Mouse (Mus musculus) forebrain, embryonic 15.5 days (tissue): Measurements from ENCODE around the gene Dnajb12. TPM values are rescaled to one million over a fixed set of nuclear protein-coding genes. Genes with fewer than 3 reads are reported as not detected.

Experiments
- ATAC-seq: fragments of 200-750 bp; cut with Nextera tagmentation; replicated peaks from 2 replicates; pipeline ENCODE4 v1.8.0; 2017; ENCODE audit warnings: mild to moderate bottlenecking, moderate TSS enrichment, moderate library complexity
- H3K27ac ChIP-seq: fragments of 300-500 bp; sonication (generic); replicated peaks from 2 replicates; pipeline ENCODE4 v1.5.1; 2015; ENCODE audit warnings: mild to moderate bottlenecking, inconsistent platforms
- H3K27me3 ChIP-seq: fragments of 300-500 bp; sonication (generic); 2 replicates; pipeline ENCODE4 v1.6.1; 2015; ENCODE audit warnings: inconsistent platforms
- H3K36me3 ChIP-seq: fragments of 300-500 bp; sonication (generic); 2 replicates; pipeline ENCODE4 v1.6.1; 2015; ENCODE audit warnings: mild to moderate bottlenecking, inconsistent platforms
- H3K4me1 ChIP-seq: fragments of 300-500 bp; sonication (generic); 2 replicates; pipeline ENCODE4 v1.6.1; 2015; ENCODE audit warnings: inconsistent platforms
- H3K4me2 ChIP-seq: fragments of 300-500 bp; sonication (generic); replicated peaks from 2 replicates; pipeline ENCODE4 v1.6.1; 2015; ENCODE audit warnings: mild to moderate bottlenecking, inconsistent platforms
- H3K4me3 ChIP-seq: fragments of 300-500 bp; sonication (generic); 2 replicates; pipeline ENCODE4 v1.5.1; 2015; ENCODE audit warnings: mild to moderate bottlenecking, inconsistent platforms
- H3K9ac ChIP-seq: fragments of 300-500 bp; sonication (generic); replicated peaks from 2 replicates; pipeline ENCODE4 v1.6.1; 2015; ENCODE audit warnings: mild to moderate bottlenecking, inconsistent platforms
- H3K9me3 ChIP-seq: fragments of 300-500 bp; sonication (generic); 2 replicates; pipeline ENCODE4 v1.6.1; 2016; ENCODE audit warnings: inconsistent platforms
- WGBS: fragments of 180-500 bp; shearing (Covaris S2); methylation state at CpG from one replicate; pipeline ENCODE4 v1.1.7; 2015; ENCODE audit warnings: mixed read lengths; 5-methylcytosine and 5-hydroxymethylcytosine counted together
- polyA plus RNA-seq: library from polyadenylated mRNA; unstranded; fragments of >200 nt; fragmentation: Nextera tagmentation; extraction: Ambion mirVana; gene quantifications from 2 replicates; pipeline ENCODE4 v1.2.1, GENCODE M21; 2015

Dnajb12 gene
- polyA plus RNA-seq = 16.9 and 17.5 TPM in 2 replicates

- no peaks in the 10 kb centered on the region for H3K36me3 ChIP-seq
- H3K4me2 ChIP-seq = peak within 1 kb of the TSS; percentile 85
- H3K27ac ChIP-seq = peak within 1 kb of the TSS; percentile 100
- WGBS = 0% methylated on average over 80 of the region's 80 CpGs
- no peaks in the 10 kb centered on the region for H3K9me3 ChIP-seq
- ATAC-seq = peak; percentile 94
- H3K4me3 ChIP-seq = peak within 1 kb of the TSS; percentile 82
- H3K9ac ChIP-seq = peak within 1 kb of the TSS; percentile 97
- no peaks in the 10 kb centered on the region for H3K27me3 ChIP-seq
- H3K4me1 ChIP-seq = peaks cover 16% of the 10 kb centered on the region
Observed at GRCm38 (mm10) chr10:59879255-59880028, at the start of gene Dnajb12. Dnajb12 (plus strand) TSS chr10:59879556.

GRCm38 (mm10) chr10:59829886-59830285, 49.5 kb upstream of the Dnajb12 start:
- Histone ChIP-seq H3K27ac (no peak overlapping the region), H3K4me2 (no peak overlapping the region), H3K9me3 (no peaks in the 10 kb centered on the region), H3K4me3 (no peak overlapping the region), H3K9ac (no peak overlapping the region), H3K27me3 (no peaks in the 10 kb centered on the region), H3K36me3 (peaks cover 28% of the 10 kb centered on the region), H3K4me1 (no peaks in the 10 kb centered on the region)
- WGBS = 93% methylated on average over 6 of the region's 6 CpGs
- no peak for ATAC-seq

DNA sequence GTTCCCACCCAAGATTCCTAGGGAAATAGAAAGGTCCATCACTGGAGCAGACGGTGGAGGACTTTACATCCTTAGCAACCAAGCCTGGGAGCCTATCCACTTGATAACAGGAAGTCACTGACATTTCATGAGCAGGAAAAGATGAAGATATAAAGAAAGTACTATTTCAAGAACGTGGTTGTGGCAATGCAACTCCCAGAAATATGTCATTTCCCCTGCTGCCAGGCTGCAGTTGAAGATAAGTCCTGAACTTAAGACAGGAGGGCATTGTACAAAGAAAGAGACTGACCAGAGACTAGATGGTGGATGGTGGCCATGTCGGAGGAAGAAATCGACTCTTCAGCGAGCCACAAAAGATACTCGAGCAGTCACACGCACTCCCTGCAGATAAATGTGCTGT, 47.4 kb upstream of the Dnajb12 start:
- Histone ChIP-seq H3K27ac (no peak overlapping the region), H3K4me1 (no peaks in the 10 kb centered on the region), H3K27me3 (no peaks in the 10 kb centered on the region), H3K4me2 (no peak overlapping the region), H3K4me3 (no peak overlapping the region), H3K9me3 (no peaks in the 10 kb centered on the region), H3K36me3 (peaks cover 28% of the 10 kb centered on the region), H3K9ac (no peak overlapping the region)
- no peak for ATAC-seq
- 92% methylated on average over 7 of the region's 7 CpGs for WGBS

- H3K9ac ChIP-seq = no peak overlapping the region
- no peaks in the 10 kb centered on the region for H3K36me3 ChIP-seq
- H3K4me3 ChIP-seq = no peak overlapping the region
- ATAC-seq = no peak
- H3K9me3 ChIP-seq = no peaks in the 10 kb centered on the region
- H3K27me3 ChIP-seq = no peaks in the 10 kb centered on the region
- H3K4me1 ChIP-seq = no peaks in the 10 kb centered on the region
- no peak overlapping the region for H3K27ac ChIP-seq
- WGBS = 90% methylated on average over 14 of the region's 14 CpGs
- H3K4me2 ChIP-seq = no peak overlapping the region
Observed at GRCm38 (mm10) chr10:59835301-59836155, 43.8 kb upstream of the Dnajb12 start.

GRCm38 (mm10) chr10:59837490-59837889, 41.9 kb upstream of the Dnajb12 start:
- H3K4me1 ChIP-seq = no peaks in the 10 kb centered on the region
- no peak overlapping the region for H3K4me2 ChIP-seq
- H3K9ac ChIP-seq = no peak overlapping the region
- no peak overlapping the region for H3K4me3 ChIP-seq
- H3K36me3 ChIP-seq = no peaks in the 10 kb centered on the region
- ATAC-seq = no peak
- H3K9me3 ChIP-seq = no peaks in the 10 kb centered on the region
- no peaks in the 10 kb centered on the region for H3K27me3 ChIP-seq
- H3K27ac ChIP-seq = no peak overlapping the region
- WGBS = 96% methylated on average over 5 of the region's 5 CpGs

GRCm38 (mm10) chr10:59841434-59841833, 37.9 kb upstream of the Dnajb12 start:
- Histone ChIP-seq H3K27me3 (no peaks in the 10 kb centered on the region), H3K4me1 (no peaks in the 10 kb centered on the region), H3K4me2 (no peak overlapping the region), H3K27ac (no peak overlapping the region), H3K9me3 (no peaks in the 10 kb centered on the region), H3K9ac (no peak overlapping the region), H3K36me3 (no peaks in the 10 kb centered on the region), H3K4me3 (no peak overlapping the region)
- 87% methylated on average over 8 of the region's 8 CpGs for WGBS
- no peak for ATAC-seq

GRCm38 (mm10) chr10:59843125-59843524, 36.2 kb upstream of the Dnajb12 start:
- Histone ChIP-seq H3K27me3 (no peaks in the 10 kb centered on the region), H3K27ac (no peak overlapping the region), H3K4me2 (no peak overlapping the region), H3K4me1 (no peaks in the 10 kb centered on the region), H3K9ac (no peak overlapping the region), H3K9me3 (no peaks in the 10 kb centered on the region), H3K4me3 (no peak overlapping the region), H3K36me3 (no peaks in the 10 kb centered on the region)
- no peak for ATAC-seq
- 32% methylated on average over 5 of the region's 5 CpGs for WGBS

GRCm38 (mm10) chr10:59844686-59845085, 34.7 kb upstream of the Dnajb12 start:
- Histone ChIP-seq H3K4me3 (no peak overlapping the region), H3K27me3 (no peaks in the 10 kb centered on the region), H3K27ac (no peak overlapping the region), H3K9me3 (no peaks in the 10 kb centered on the region), H3K4me2 (no peak overlapping the region), H3K36me3 (no peaks in the 10 kb centered on the region), H3K9ac (no peak overlapping the region), H3K4me1 (no peaks in the 10 kb centered on the region)
- WGBS = 77% methylated on average over 9 of the region's 9 CpGs
- ATAC-seq = no peak

DNA sequence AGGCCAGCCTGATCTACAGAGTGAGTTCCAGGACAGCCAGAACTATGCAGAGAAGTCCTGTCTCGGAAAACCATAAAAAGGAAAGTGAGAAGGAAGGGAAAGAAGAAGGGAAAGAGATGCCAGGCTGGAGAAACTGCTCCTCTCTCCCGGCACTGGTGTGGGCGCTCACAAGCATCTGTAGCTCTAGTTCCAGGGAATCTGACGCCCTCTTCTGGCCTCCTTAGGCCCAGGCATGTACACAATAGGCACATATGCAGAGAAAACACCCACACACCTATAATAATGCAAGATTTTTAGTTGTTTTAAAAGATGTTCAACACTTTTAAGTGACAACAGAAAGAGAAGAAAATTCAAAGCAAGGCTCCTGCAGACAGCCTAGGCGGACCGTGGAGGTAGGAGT, 32.9 kb upstream of the Dnajb12 start:
- Histone ChIP-seq H3K4me3 (no peak overlapping the region), H3K4me2 (no peak overlapping the region), H3K27ac (no peak overlapping the region), H3K36me3 (no peaks in the 10 kb centered on the region), H3K9me3 (no peaks in the 10 kb centered on the region), H3K4me1 (no peaks in the 10 kb centered on the region), H3K9ac (no peak overlapping the region), H3K27me3 (no peaks in the 10 kb centered on the region)
- 74% methylated on average over 6 of the region's 6 CpGs for WGBS
- ATAC-seq = no peak

DNA sequence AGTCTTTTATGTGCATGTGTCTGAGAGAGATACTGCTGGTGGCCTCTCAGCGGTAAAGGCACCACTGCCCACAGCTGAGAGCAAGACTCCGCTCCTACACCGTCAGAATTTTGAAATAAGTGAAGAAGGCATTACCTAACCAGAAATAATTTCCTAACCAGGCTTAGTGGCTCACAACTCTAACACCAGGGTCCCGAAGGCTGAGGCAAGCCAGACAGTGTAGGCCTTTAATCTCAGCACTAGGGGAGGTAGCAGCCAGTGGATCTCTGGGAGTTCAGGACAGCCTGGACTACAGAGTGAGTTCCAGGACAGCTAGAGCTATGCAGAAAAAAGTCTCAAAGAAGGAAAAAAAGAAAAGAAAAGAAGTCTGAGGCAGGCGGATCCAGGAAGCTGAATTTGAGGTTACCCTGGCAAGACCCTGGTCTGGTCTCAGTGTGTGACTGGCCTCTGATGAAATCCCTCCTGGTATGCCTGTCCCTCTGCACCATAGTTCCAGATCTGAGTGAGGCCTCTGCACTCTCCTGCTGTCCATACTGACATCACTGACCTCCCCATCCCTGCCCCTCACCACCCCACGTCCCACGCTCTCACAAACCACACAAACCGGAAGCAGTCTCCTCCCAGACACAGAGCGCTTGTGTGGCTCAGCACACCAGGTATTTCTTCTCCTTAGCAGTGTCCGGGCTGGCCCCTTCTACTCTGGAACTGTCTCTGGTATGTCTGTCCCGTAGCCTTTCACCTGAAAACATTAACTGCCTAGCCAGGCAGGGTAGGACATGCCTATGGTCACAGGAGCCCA, 31.1 kb upstream of the Dnajb12 start:
- Histone ChIP-seq H3K4me3 (no peak overlapping the region), H3K27ac (no peak overlapping the region), H3K4me1 (no peaks in the 10 kb centered on the region), H3K9me3 (no peaks in the 10 kb centered on the region), H3K4me2 (no peak overlapping the region), H3K27me3 (no peaks in the 10 kb centered on the region), H3K36me3 (no peaks in the 10 kb centered on the region), H3K9ac (no peak overlapping the region)
- WGBS = 79% methylated on average over 11 of the region's 11 CpGs
- no peak for ATAC-seq

DNA sequence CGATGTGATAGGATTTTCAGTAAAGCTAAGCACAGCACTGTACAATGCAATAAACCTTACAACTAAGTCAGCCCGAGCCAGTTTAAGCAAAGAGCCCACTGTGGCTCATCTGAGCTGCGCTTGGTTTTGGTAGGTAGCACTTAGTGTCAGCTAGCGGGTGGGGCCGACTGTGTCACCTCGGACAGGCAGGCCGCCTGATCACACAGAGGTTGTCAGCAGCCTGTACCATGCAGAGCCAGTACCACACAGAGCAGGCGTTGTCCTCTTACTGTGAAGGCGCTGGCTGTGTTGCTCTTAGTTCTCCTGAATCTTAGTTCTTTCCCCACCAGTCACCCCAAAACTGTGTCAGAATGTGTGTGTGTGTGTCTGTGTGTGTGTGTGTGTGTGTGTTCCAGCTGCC, 30.4 kb upstream of the Dnajb12 start:
- H3K4me2 ChIP-seq = no peak overlapping the region
- no peaks in the 10 kb centered on the region for H3K4me1 ChIP-seq
- no peak overlapping the region for H3K4me3 ChIP-seq
- no peak overlapping the region for H3K27ac ChIP-seq
- no peaks in the 10 kb centered on the region for H3K27me3 ChIP-seq
- no peak overlapping the region for H3K9ac ChIP-seq
- H3K36me3 ChIP-seq = no peaks in the 10 kb centered on the region
- 65% methylated on average over 9 of the region's 9 CpGs for WGBS
- H3K9me3 ChIP-seq = no peaks in the 10 kb centered on the region
- ATAC-seq = no peak

DNA sequence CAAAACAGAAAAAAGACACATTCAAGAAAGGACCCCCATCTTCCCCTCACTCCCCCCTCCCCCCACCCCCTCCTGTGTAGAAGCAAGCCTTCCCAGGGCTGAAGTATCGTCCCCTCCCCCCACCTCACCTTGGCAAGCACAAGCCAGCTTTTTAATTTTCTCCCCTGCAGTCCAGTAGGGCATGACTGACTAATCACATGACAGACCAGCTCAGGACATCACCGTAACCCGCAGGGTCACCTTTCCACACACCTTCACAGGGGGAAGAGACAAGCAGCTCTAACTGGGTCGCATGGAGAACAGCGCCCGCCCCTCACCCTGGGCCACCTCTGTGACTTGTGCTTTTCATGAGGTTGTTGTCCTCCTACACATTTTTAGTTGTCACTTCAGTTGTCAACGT, 30.0 kb upstream of the Dnajb12 start:
- 81% methylated on average over 7 of the region's 7 CpGs for WGBS
- H3K9ac ChIP-seq = no peak overlapping the region
- no peak for ATAC-seq
- H3K4me1 ChIP-seq = no peaks in the 10 kb centered on the region
- H3K4me3 ChIP-seq = no peak overlapping the region
- H3K36me3 ChIP-seq = no peaks in the 10 kb centered on the region
- H3K9me3 ChIP-seq = no peaks in the 10 kb centered on the region
- no peak overlapping the region for H3K4me2 ChIP-seq
- no peaks in the 10 kb centered on the region for H3K27me3 ChIP-seq
- H3K27ac ChIP-seq = no peak overlapping the region
